Mouse (Mus musculus): ENCODE measurements around the gene Rhoh. TPM values are rescaled to one million over a fixed set of nuclear protein-coding genes. Genes with fewer than 3 reads are reported as not detected.

The Rhoh gene
- total and polyA plus RNA-seq, 3 experiments, result 12.1 to 22.1 (median 18.9) TPM

DNA sequence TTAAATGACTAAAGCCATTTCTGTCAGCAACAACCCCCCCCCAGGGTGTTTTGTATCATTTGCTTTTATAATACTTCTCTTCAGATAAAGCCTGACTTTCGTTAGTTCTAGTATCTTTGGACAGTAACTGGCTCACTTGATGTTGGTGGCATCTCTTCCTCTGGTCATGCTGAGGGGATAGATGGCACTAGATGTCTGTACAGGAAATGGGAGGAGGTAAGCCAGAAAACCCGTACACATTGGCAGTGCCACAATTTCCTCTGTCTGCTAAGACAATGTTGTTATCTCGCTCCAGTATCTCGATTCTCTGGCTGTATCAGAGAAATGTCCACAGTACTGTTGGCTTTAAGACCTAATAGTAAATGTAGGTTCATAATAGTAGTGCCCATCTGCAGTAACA, 12.2 kb downstream of the Rhoh start:
- no peak for TF ChIP-seq MAZ (IDR thresholded peaks at IDR 0.05; ENCODE audit: low read depth, low read length)
- TF ChIP-seq NELFE (IDR thresholded peaks at IDR 0.05; ENCODE audit: low read depth, low read length), result no peak
- TF ChIP-seq ZC3H11A (IDR thresholded peaks at IDR 0.05; ENCODE audit: low read depth, low read length), result no peak
- TF ChIP-seq SIN3A (IDR thresholded peaks at IDR 0.05; ENCODE audit: low read length), result no peak
- no peak for TF ChIP-seq PAX5 (IDR thresholded peaks at IDR 0.05; ENCODE audit: low read length)
- no peak for TF ChIP-seq E2F4 (IDR thresholded peaks at IDR 0.05; ENCODE audit: insufficient replicate concordance, low read depth, low read length)
- TF ChIP-seq SMC3 (IDR thresholded peaks at IDR 0.05; ENCODE audit: low read depth, low read length), result no peak
- no peak overlapping the region for H3K4me2 ChIP-seq (ENCODE audit: insufficient read depth, low read depth, poor library complexity, severe bottlenecking)
- peaks cover 18 to 67% of the 10 kb centered on the region in 2 experiments for H3K4me1 ChIP-seq (ENCODE audit: control insufficient read depth in 1 of 2, insufficient read depth in 2 of 2)
- in situ Hi-C loops (cut with MboI; ENCODE audit: low pct_ligation_motif_present, low pct_unique_long_range_greater_than_20kb, low sequenced_read_pairs) (no loop called here), dilution Hi-C loops (cut with MboI; ENCODE audit: extremely low pct_ligation_motif_present, extremely low pct_unique_long_range_greater_than_20kb, low sequenced_read_pairs) (no loop called here)
- no peaks in the 10 kb centered on the region for H3K27me3 ChIP-seq (replicated peaks)
- no peak overlapping the region for H3K4me3 ChIP-seq (replicated peaks in 1 of 3; ENCODE audit: low read depth in 2 of 3, low read length in 2 of 3, poor library complexity in 1 of 3)
- H3K9ac ChIP-seq (ENCODE audit: insufficient read depth, low read depth), result no peak overlapping the region
- peaks cover 91% of the 10 kb centered on the region for H3K79me2 ChIP-seq (replicated peaks; ENCODE audit: control insufficient read depth, extremely low read depth, insufficient read depth, poor library complexity, severe bottlenecking)
- no peak for DNase-seq (ENCODE audit: extremely low read depth)
- no peaks in the 10 kb centered on the region for H3K9me3 ChIP-seq (replicated peaks; ENCODE audit: low read length)
- no peak overlapping the region for H3K27ac ChIP-seq (ENCODE audit: insufficient read depth, low read depth)
- peaks cover 10 to 46% of the 10 kb centered on the region in 2 experiments for H3K36me3 ChIP-seq (replicated peaks in 1 of 2; ENCODE audit: control insufficient read depth in 1 of 2, insufficient read depth in 1 of 2, low read length in 1 of 2)

DNA sequence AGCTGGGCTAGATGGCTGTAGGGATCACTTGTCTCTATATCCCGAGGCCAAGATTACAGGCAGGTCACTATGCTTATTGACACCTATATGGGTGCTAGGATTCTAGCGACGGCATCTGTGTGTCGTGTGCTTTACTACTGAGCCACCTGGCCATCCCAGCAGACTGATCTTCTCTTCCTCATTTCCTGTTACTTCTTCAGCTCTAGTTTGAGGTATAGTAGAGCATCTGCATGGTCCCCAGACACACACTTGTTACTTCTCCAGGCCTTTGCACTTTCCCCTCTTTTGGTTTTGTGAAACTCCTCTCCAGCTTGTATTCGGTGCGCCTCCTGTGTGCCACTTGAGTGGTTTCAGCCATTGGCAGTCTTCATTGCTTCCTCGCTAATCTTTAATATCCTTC, 14.3 kb downstream of the Rhoh start:
- DNase-seq (ENCODE audit: extremely low read depth), result no peak
- dilution Hi-C loops (cut with MboI; ENCODE audit: extremely low pct_ligation_motif_present, extremely low pct_unique_long_range_greater_than_20kb, low sequenced_read_pairs) (no loop called here), in situ Hi-C loops (cut with MboI; ENCODE audit: low pct_ligation_motif_present, low pct_unique_long_range_greater_than_20kb, low sequenced_read_pairs) (no loop called here)
- Histone ChIP-seq H3K27me3 (replicated peaks) (no peaks in the 10 kb centered on the region), H3K4me3 (replicated peaks in 1 of 3; ENCODE audit: low read depth in 2 of 3, low read length in 2 of 3, poor library complexity in 1 of 3) (no peak overlapping the region), H3K79me2 (replicated peaks; ENCODE audit: control insufficient read depth, extremely low read depth, insufficient read depth, poor library complexity, severe bottlenecking) (peaks cover 84% of the 10 kb centered on the region), H3K4me1 (ENCODE audit: control insufficient read depth in 1 of 2, insufficient read depth in 2 of 2) (peaks cover 21 to 62% of the 10 kb centered on the region in 2 experiments), H3K36me3 (replicated peaks in 1 of 2; ENCODE audit: control insufficient read depth in 1 of 2, insufficient read depth in 1 of 2, low read length in 1 of 2) (peaks cover 18 to 53% of the 10 kb centered on the region in 2 experiments), H3K9me3 (replicated peaks; ENCODE audit: low read length) (no peaks in the 10 kb centered on the region), H3K4me2 (ENCODE audit: insufficient read depth, low read depth, poor library complexity, severe bottlenecking) (no peak overlapping the region), H3K27ac (ENCODE audit: insufficient read depth, low read depth) (no peak overlapping the region), H3K9ac (ENCODE audit: insufficient read depth, low read depth) (no peak overlapping the region)
- TF ChIP-seq NELFE (IDR thresholded peaks at IDR 0.05; ENCODE audit: low read depth, low read length) (no peak), ZC3H11A (IDR thresholded peaks at IDR 0.05; ENCODE audit: low read depth, low read length) (no peak), TBP (conservative IDR thresholded peaks at IDR 0.05; ENCODE audit: low read depth, low read length) (no peak), CTCF (conservative IDR thresholded peaks at IDR 0.05 in 1 of 2, IDR thresholded peaks at IDR 0.05 in 1 of 2; ENCODE audit: low read depth in 2 of 2, low read length in 2 of 2) (no peak), SMC3 (IDR thresholded peaks at IDR 0.05; ENCODE audit: low read depth, low read length) (no peak), USF1 (IDR thresholded peaks at IDR 0.05; ENCODE audit: low read depth, low read length) (no peak), USF2 (conservative IDR thresholded peaks at IDR 0.05; ENCODE audit: low read depth, low read length) (no peak), ZMIZ1 (IDR thresholded peaks at IDR 0.05; ENCODE audit: low read depth, low read length) (no peak), PAX5 (IDR thresholded peaks at IDR 0.05; ENCODE audit: low read length) (no peak), SIN3A (IDR thresholded peaks at IDR 0.05; ENCODE audit: low read length) (no peak), ETS1 (conservative IDR thresholded peaks at IDR 0.05; ENCODE audit: low read depth, low read length) (no peak), CHD1 (IDR thresholded peaks at IDR 0.05; ENCODE audit: low read depth, low read length) (no peak), HCFC1 (IDR thresholded peaks at IDR 0.05; ENCODE audit: low read depth, low read length) (no peak)

All from CH12.LX (cell line).